Mouse (Mus musculus) midbrain, embryonic 14.5 days (tissue): ENCODE results near the gene Ptpre. TPM values are rescaled to one million over a fixed set of nuclear protein-coding genes. Genes with fewer than 3 reads are reported as not detected.
"Not testable (repeated sequence)": the region's sequence is repeated elsewhere in the genome, so short reads cannot be mapped to it uniquely, and the experiment has no call there.

Source experiments
- ATAC-seq: fragments of 200-750 bp; cut with Nextera tagmentation; 2 replicates; pipeline ENCODE4 v1.8.0; 2017; ENCODE audit warnings: moderate number of reproducible peaks, moderate library complexity; ENCODE audit not compliant: low FRiP score, low TSS enrichment
- DNase-seq: peaks from one replicate; pipeline ENCODE4 v3.0.0-alpha.2; 2015
- H3K27ac ChIP-seq: fragments of 300-500 bp; sonication (generic); replicated peaks from 2 replicates; pipeline ENCODE4 v1.5.1; 2014; ENCODE audit warnings: mild to moderate bottlenecking, low read depth, low read length, moderate library complexity
- H3K27me3 ChIP-seq: fragments of 300-500 bp; sonication (generic); 2 replicates; pipeline ENCODE4 v1.6.1; 2014; ENCODE audit warnings: low read length, control low read depth, mixed read lengths; ENCODE audit not compliant: control insufficient read depth, insufficient read depth
- H3K36me3 ChIP-seq: fragments of 300-500 bp; sonication (generic); 2 replicates; pipeline ENCODE4 v1.6.1; 2014; ENCODE audit warnings: low read length, control low read depth; ENCODE audit not compliant: control insufficient read depth, insufficient read depth
- H3K4me1 ChIP-seq: fragments of 300-500 bp; sonication (generic); 2 replicates; pipeline ENCODE4 v1.6.1; 2014; ENCODE audit warnings: mild to moderate bottlenecking, antibody characterized with exemption, low read length, control low read depth; ENCODE audit not compliant: control insufficient read depth, insufficient read depth
- H3K4me2 ChIP-seq: fragments of 300-500 bp; sonication (generic); 2 replicates; pipeline ENCODE4 v1.6.1; 2014; ENCODE audit warnings: mild to moderate bottlenecking, low read length, moderate library complexity
- H3K4me3 ChIP-seq: fragments of 300-500 bp; sonication (generic); replicated peaks from 2 replicates; pipeline ENCODE4 v1.5.1; 2014; ENCODE audit warnings: low read depth, low read length
- H3K9ac ChIP-seq: fragments of 300-500 bp; sonication (generic); replicated peaks from 2 replicates; pipeline ENCODE4 v1.6.1; 2014; ENCODE audit warnings: mild to moderate bottlenecking, low read length, moderate library complexity
- H3K9me3 ChIP-seq: fragments of 300-500 bp; sonication (generic); 2 replicates; pipeline ENCODE4 v1.6.1; 2016; ENCODE audit warnings: low read length, control low read depth, mixed read lengths; ENCODE audit not compliant: control insufficient read depth
- whole genome bisulfite sequencing: fragments of 180-500 bp; shearing (Covaris S2); extraction: QIAGEN DNeasy Blood & Tissue Kit; methylation state at CpG from one replicate; pipeline ENCODE4 v1.1.7; 2014; 5-methylcytosine and 5-hydroxymethylcytosine counted together
- polyA plus RNA-seq: library from polyadenylated mRNA; unstranded; fragments of >200 nt; fragmentation: Nextera tagmentation; extraction: Ambion mirVana; gene quantifications from 2 replicates; pipeline ENCODE4 v1.2.1, GENCODE M21; 2014

The Ptpre gene
- polyA plus RNA-seq, 1 experiment from 2014 or later = 5.0 TPM

GRCm38 (mm10) chr7:135699351-135699750, 162.1 kb downstream of the Ptpre start:
- H3K4me3 ChIP-seq, H3K4me1 ChIP-seq: not testable (repeated sequence)
- 91% methylated on average over 6 of the region's 6 CpGs for WGBS

GRCm38 (mm10) chr7:135703600-135704148, 166.4 kb downstream of the Ptpre start:
- H3K4me2 ChIP-seq = no peak overlapping the region
- peaks cover 6% of the 10 kb centered on the region; the same call in 1 of the 2 replicates for H3K36me3 ChIP-seq
- ATAC-seq (no peak), DNase-seq (no peak)
- H3K27ac ChIP-seq = no peak overlapping the region
- H3K9me3 ChIP-seq = no peaks in the 10 kb centered on the region
- no peaks in the 10 kb centered on the region for H3K4me1 ChIP-seq
- H3K4me3 ChIP-seq = no peak overlapping the region
- H3K9ac ChIP-seq = no peak overlapping the region
- H3K27me3 ChIP-seq = no peaks in the 10 kb centered on the region
- 96% methylated on average over 9 of the region's 9 CpGs for WGBS

More at GRCm38 (mm10) chr7:135699351-135699750, 162.1 kb downstream of the Ptpre start:
- H3K36me3 ChIP-seq = peaks cover 17% of the 10 kb centered on the region; the same call in 1 of the 2 replicates
- not testable (repeated sequence) for H3K27ac ChIP-seq, H3K4me2 ChIP-seq, H3K27me3 ChIP-seq, H3K9me3 ChIP-seq, DNase-seq, H3K9ac ChIP-seq, ATAC-seq

GRCm38 (mm10) chr7:135704251-135704650, 167.0 kb downstream of the Ptpre start:
- Histone ChIP-seq H3K36me3 (peaks cover 6% of the 10 kb centered on the region; the same call in 1 of the 2 replicates), H3K9me3 (no peaks in the 10 kb centered on the region), H3K9ac (no peak overlapping the region), H3K27me3 (no peaks in the 10 kb centered on the region), H3K4me2 (no peak overlapping the region), H3K4me1 (no peaks in the 10 kb centered on the region), H3K4me3 (no peak overlapping the region), H3K27ac (no peak overlapping the region)
- ATAC-seq (no peak), DNase-seq (no peak)
- WGBS = 94% methylated on average over 8 of the region's 8 CpGs

- H3K36me3 ChIP-seq = peaks cover 6% of the 10 kb centered on the region; the same call in 1 of the 2 replicates
- 95% methylated on average over 1 of the region's 1 CpGs for WGBS
Measured at GRCm38 (mm10) chr7:135705083-135705482, 167.8 kb downstream of the Ptpre start.

GRCm38 (mm10) chr7:135705753-135706152, 168.5 kb downstream of the Ptpre start:
- no peak overlapping the region for H3K4me2 ChIP-seq
- H3K27ac ChIP-seq = no peak overlapping the region
- H3K27me3 ChIP-seq = no peaks in the 10 kb centered on the region
- ATAC-seq = no peak
- 94% methylated on average over 6 of the region's 6 CpGs for WGBS
- H3K9me3 ChIP-seq = no peaks in the 10 kb centered on the region
- no peaks in the 10 kb centered on the region for H3K4me1 ChIP-seq
- DNase-seq = no peak
- peaks cover 6% of the 10 kb centered on the region; the same call in 1 of the 2 replicates for H3K36me3 ChIP-seq
- H3K9ac ChIP-seq = no peak overlapping the region
- H3K4me3 ChIP-seq = no peak overlapping the region

More at GRCm38 (mm10) chr7:135705083-135705482, 167.8 kb downstream of the Ptpre start:
- Histone ChIP-seq H3K4me2 (no peak overlapping the region), H3K9ac (no peak overlapping the region), H3K4me1 (no peaks in the 10 kb centered on the region), H3K27ac (no peak overlapping the region), H3K9me3 (no peaks in the 10 kb centered on the region), H3K27me3 (no peaks in the 10 kb centered on the region), H3K4me3 (no peak overlapping the region)
- ATAC-seq (no peak), DNase-seq (no peak)

GRCm38 (mm10) chr7:135710702-135711101, 173.4 kb downstream of the Ptpre start:
- DNase-seq = no peak
- Histone ChIP-seq H3K36me3 (0 out of 2 replicates have a peak, but pooled peaks cover 1% of the 10 kb centered on the region), H3K27ac (no peak overlapping the region), H3K9me3 (no peaks in the 10 kb centered on the region), H3K4me3 (no peak overlapping the region), H3K4me1 (0 out of 2 replicates have a peak, but pooled peaks cover under 1% of the 10 kb centered on the region), H3K4me2 (no peak overlapping the region), H3K9ac (no peak overlapping the region), H3K27me3 (no peaks in the 10 kb centered on the region)
- ATAC-seq = no peak
- 82% methylated on average over 2 of the region's 2 CpGs for WGBS

GRCm38 (mm10) chr7:135712534-135712933, 175.3 kb downstream of the Ptpre start:
- ATAC-seq = no peak
- Histone ChIP-seq H3K4me1 (0 out of 2 replicates have a peak, but pooled peaks cover 4% of the 10 kb centered on the region), H3K36me3 (no peaks in the 10 kb centered on the region), H3K9me3 (no peaks in the 10 kb centered on the region), H3K27ac (no peak overlapping the region), H3K27me3 (no peaks in the 10 kb centered on the region), H3K4me3 (no peak overlapping the region), H3K4me2 (no peak overlapping the region; the same call in 1 of the 2 replicates), H3K9ac (no peak overlapping the region)
- no peak for DNase-seq
- 70% methylated on average over 1 of the region's 1 CpGs for WGBS

GRCm38 (mm10) chr7:135713326-135713725, 176.0 kb downstream of the Ptpre start:
- Histone ChIP-seq H3K9me3 (no peaks in the 10 kb centered on the region), H3K4me2 (peak overlapping the region; percentile 27), H3K4me1 (0 out of 2 replicates have a peak, but pooled peaks cover 4% of the 10 kb centered on the region), H3K27ac (no peak overlapping the region), H3K27me3 (no peaks in the 10 kb centered on the region), H3K4me3 (no peak overlapping the region), H3K36me3 (no peaks in the 10 kb centered on the region), H3K9ac (no peak overlapping the region)
- WGBS = 65% methylated on average over 8 of the region's 8 CpGs
- DNase-seq (no peak), ATAC-seq (no peak)

- Histone ChIP-seq H3K27ac (no peak overlapping the region), H3K4me2 (peak overlapping the region; percentile 96), H3K27me3 (no peaks in the 10 kb centered on the region), H3K9me3 (no peaks in the 10 kb centered on the region), H3K4me3 (peak overlapping the region; percentile 76), H3K9ac (peak overlapping the region; percentile 52; the same call in 1 of the 2 replicates), H3K4me1 (0 out of 2 replicates have a peak, but pooled peaks cover 4% of the 10 kb centered on the region), H3K36me3 (no peaks in the 10 kb centered on the region)
- 2% methylated on average over 7 of the region's 7 CpGs for WGBS
- DNase-seq (no peak), ATAC-seq (no peak)
Measured at GRCm38 (mm10) chr7:135715166-135715565, 177.9 kb downstream of the Ptpre start.
